In genomic region chr14:100009790-100010382, GRCm38 (mm10) we compare ENCODE assay signal across 9 mouse cellular contexts.
A peak's percentile ranks its signal among the peaks of the same experiment; 100 is the strongest.
DNase-seq lines count a peak whose midpoint lies in the region; ATAC-seq and TF ChIP-seq lines count a peak whose summit lies in the region.
"Had no signal": no experiment of that assay in that cellular context is flagged by ENCODE, and none has a peak within 500 bp of the region (broad histone marks: within the 10 kb centered on the region; RNA-seq: fewer than 3 reads in every experiment).

No protein-coding gene starts in this region.

- peak; percentile 53; the same call in 1 of the 2 replicates for TF ChIP-seq CTCF in cortical plate, adult 2 months (IDR thresholded peaks at IDR 0.05; ENCODE audit: extremely low read depth, insufficient read depth, low read length)

- TF ChIP-seq POLR2A in cortical plate, adult 2 months (IDR thresholded peaks at IDR 0.05; ENCODE audit: extremely low read depth, insufficient read depth, low read length), result no peak

- no peaks in the 10 kb centered on the region for H3K4me1 ChIP-seq in midbrain, embryonic 10.5 days
- H3K4me1 ChIP-seq in midbrain, embryonic 16.5 days (ENCODE audit: control insufficient read depth, insufficient read depth, low read length), result no peaks in the 10 kb centered on the region; the same call in 1 of the 2 replicates
- no peaks in the 10 kb centered on the region for H3K4me1 ChIP-seq in cortical plate, adult 2 months (ENCODE audit: control insufficient read depth, insufficient read depth, low read length)
- H3K4me1 ChIP-seq: embryonic facial prominence, embryonic 12.5 days had no signal

- DNase-seq in midbrain, embryonic 10.5 days (ENCODE audit: low spot score), result peak; percentile 32
- peak; percentile 92 for DNase-seq in ZHBTc4 (ENCODE audit: low read depth, low spot score)
- DNase-seq in heart, postnatal 4 days, result peak; percentile 55
- peak; percentile 29 for DNase-seq in layer of hippocampus, adult 9-11 months

- WGBS in midbrain, embryonic 10.5 days, result 47% methylated on average over 4 of the region's 4 CpGs
- 40% methylated on average over 4 of the region's 4 CpGs for WGBS in midbrain, embryonic 16.5 days

- ATAC-seq in midbrain, embryonic 16.5 days, result no peak
- ATAC-seq in megakaryocyte-erythroid progenitor cell, adult 5-6 weeks (replicated peaks; ENCODE audit: low FRiP score, low TSS enrichment, poor library complexity, severe bottlenecking), result peak; percentile 65; the same call in 1 of the 2 replicates
- no peak for ATAC-seq in activated CD4-positive, CD25-positive, alpha-beta regulatory T cell, adult 4 months

- H3K27ac ChIP-seq in midbrain, embryonic 10.5 days (replicated peaks), result no peak overlapping the region
- H3K27ac ChIP-seq in midbrain, embryonic 16.5 days (ENCODE audit: low read length), result no peak overlapping the region
- no peak overlapping the region for H3K27ac ChIP-seq in cortical plate, adult 2 months (ENCODE audit: insufficient read depth, low read length)
- H3K27ac ChIP-seq: embryonic facial prominence, embryonic 12.5 days had no signal

- no peak overlapping the region for H3K4me2 ChIP-seq in midbrain, embryonic 16.5 days (ENCODE audit: low read length)
- H3K4me2 ChIP-seq: embryonic facial prominence, embryonic 12.5 days had no signal

- H3K36me3 ChIP-seq in midbrain, embryonic 10.5 days, result no peaks in the 10 kb centered on the region
- H3K36me3 ChIP-seq in midbrain, embryonic 16.5 days (ENCODE audit: control insufficient read depth, insufficient read depth, low read length), result no peaks in the 10 kb centered on the region
- H3K36me3 ChIP-seq: embryonic facial prominence, embryonic 12.5 days had no signal

- H3K4me3 ChIP-seq in midbrain, embryonic 10.5 days, result no peak overlapping the region
- no peak overlapping the region for H3K4me3 ChIP-seq in midbrain, embryonic 16.5 days (ENCODE audit: low read depth, low read length)
- H3K4me3 ChIP-seq in cortical plate, adult 2 months (ENCODE audit: insufficient read depth, low read length), result no peak overlapping the region
- H3K4me3 ChIP-seq: embryonic facial prominence, embryonic 12.5 days had no signal

- H3K9ac ChIP-seq in midbrain, embryonic 16.5 days (ENCODE audit: low read depth, low read length), result no peak overlapping the region
- H3K9ac ChIP-seq: embryonic facial prominence, embryonic 12.5 days had no signal

- H3K9me3 ChIP-seq in midbrain, embryonic 10.5 days (replicated peaks), result no peaks in the 10 kb centered on the region
- no peaks in the 10 kb centered on the region for H3K9me3 ChIP-seq in midbrain, embryonic 16.5 days (replicated peaks; ENCODE audit: control insufficient read depth, low read length, poor library complexity, severe bottlenecking)
- H3K9me3 ChIP-seq: embryonic facial prominence, embryonic 12.5 days had no signal

- no peaks in the 10 kb centered on the region for H3K27me3 ChIP-seq in midbrain, embryonic 10.5 days (ENCODE audit: low read depth, poor library complexity, severe bottlenecking)
- no peaks in the 10 kb centered on the region for H3K27me3 ChIP-seq in midbrain, embryonic 16.5 days (ENCODE audit: control insufficient read depth, insufficient read depth, low read depth, low read length)
- H3K27me3 ChIP-seq: embryonic facial prominence, embryonic 12.5 days had no signal

Comparison
In these comparisons a context has a peak if more than half of its experiments do, and no peak if none do; other contexts are left out.
1. DNase-seq: peak in every context shown above with its lines; median percentile 92 in ZHBTc4; 55 in heart, postnatal 4 days; 32 in midbrain, embryonic 10.5 days; 29 in layer of hippocampus, adult 9-11 months.